Mouse (Mus musculus) heart, postnatal 0 days (tissue): ENCODE measurements at regions not wholly inside any gene's neighbourhood (a gene's known extent, or its start where the extent isn't known, plus 50 kb on each side); places are given as distances from the start of the nearest gene placed in this dataset.

ENCODE experiments used
- CTCF ChIP-seq: IDR thresholded peaks from 2 replicates; pipeline ENCODE4 v1.5.1; 2016; ENCODE audit warnings: antibody characterized with exemption, control low read depth, low read depth
- EP300 ChIP-seq: IDR thresholded peaks from 2 replicates; pipeline ENCODE4 v1.6.1; 2016; ENCODE audit warnings: antibody characterized with exemption, low read depth

DNA sequence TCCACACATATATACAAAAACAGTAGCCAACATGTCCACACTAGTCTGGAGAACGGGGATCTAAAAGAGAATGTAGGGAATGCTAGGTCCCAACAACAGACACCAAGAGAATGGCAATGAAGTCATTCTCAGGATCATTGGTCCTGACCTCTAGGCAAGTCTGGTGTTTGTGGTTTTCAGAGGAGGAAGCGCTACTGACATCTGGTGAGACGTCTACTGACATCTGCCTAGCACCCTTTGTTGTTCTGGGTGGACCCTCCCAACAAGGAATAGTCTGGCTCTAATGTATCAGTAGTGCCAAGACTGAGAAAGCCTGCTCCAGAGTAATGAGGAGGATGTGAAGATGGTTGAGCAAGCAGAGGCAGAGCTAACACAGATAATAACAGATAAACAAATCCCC is 472.4 kb downstream of the Ebf1 start:
- TF ChIP-seq EP300: no peak
- no peak for TF ChIP-seq CTCF
